Mouse (Mus musculus): ENCODE results near the gene Rgl3. TPM values are rescaled to one million over a fixed set of nuclear protein-coding genes. Genes with fewer than 3 reads are reported as not detected.
A peak's percentile ranks its signal among the peaks of the same experiment; 100 is the strongest.

The Rgl3 gene
- polyA plus RNA-seq, 1 experiment from 2014 or later = 20.8 TPM

DNA sequence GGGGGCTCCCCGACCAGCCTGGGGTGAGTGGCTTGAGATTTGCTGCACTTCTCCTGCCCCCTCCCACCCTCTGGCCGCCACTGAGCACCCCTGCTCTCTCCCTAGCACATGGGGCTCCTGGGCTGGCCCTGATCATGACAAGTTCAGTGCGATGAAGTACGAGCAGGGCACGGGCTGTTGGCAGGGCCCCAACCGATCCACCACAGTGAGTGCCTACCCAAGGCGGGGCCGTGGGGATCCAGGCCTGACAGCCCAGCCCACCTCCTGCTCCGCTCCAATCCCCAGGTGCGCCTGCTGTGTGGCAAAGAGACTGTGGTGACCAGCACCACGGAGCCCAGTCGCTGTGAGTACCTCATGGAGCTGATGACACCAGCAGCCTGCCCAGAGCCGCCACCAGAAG is 23.5 kb upstream of the Rgl3 start:
- H3K36me3 ChIP-seq (ENCODE audit: control insufficient read depth, insufficient read depth, low read length) = peaks cover 69% of the 10 kb centered on the region
- WGBS = 99% methylated on average over 13 of the region's 13 CpGs
- ATAC-seq (ENCODE audit: low FRiP score, low TSS enrichment) = no peak

DNA sequence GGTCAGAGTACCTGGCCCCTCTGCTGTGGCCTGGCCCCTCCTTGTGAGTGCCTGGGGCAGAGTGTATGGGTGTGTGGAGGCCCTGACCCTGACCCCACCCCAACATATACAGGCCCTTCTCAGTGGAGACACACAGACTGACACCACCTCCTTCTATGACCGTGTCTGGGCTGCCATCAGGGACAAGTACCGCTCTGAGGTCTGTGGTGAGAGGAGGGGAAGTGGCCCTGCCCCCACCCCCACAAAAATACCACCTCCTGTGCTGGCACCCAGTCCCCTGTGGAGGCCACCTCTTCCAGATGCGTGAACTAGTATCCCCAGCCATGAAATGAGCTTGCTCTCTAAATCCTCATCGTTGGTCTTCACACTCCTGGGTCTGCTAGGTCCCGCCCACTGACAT is 21.8 kb upstream of the Rgl3 start:
- Histone ChIP-seq H3K4me1 (ENCODE audit: control insufficient read depth, insufficient read depth, low read length) (no peaks in the 10 kb centered on the region), H3K27ac (ENCODE audit: low read depth, low read length) (no peak overlapping the region), H3K9ac (ENCODE audit: low read depth, low read length) (no peak overlapping the region), H3K4me2 (replicated peaks; ENCODE audit: low read depth, low read length) (no peak overlapping the region), H3K4me3 (ENCODE audit: low read length) (no peak overlapping the region), H3K9me3 (ENCODE audit: control insufficient read depth, low read length) (no peaks in the 10 kb centered on the region), H3K27me3 (ENCODE audit: control insufficient read depth, insufficient read depth, low read length) (no peaks in the 10 kb centered on the region), H3K36me3 (ENCODE audit: control insufficient read depth, insufficient read depth, low read length) (peaks cover 85% of the 10 kb centered on the region)
- 86% methylated on average over 5 of the region's 5 CpGs for WGBS
- no peak for ATAC-seq (ENCODE audit: low FRiP score, low TSS enrichment)

More for the DNA sequence above, 23.5 kb upstream of the Rgl3 start:
- H3K27me3 ChIP-seq (ENCODE audit: control insufficient read depth, insufficient read depth, low read length) = no peaks in the 10 kb centered on the region
- no peak overlapping the region for H3K9ac ChIP-seq (ENCODE audit: low read depth, low read length)
- H3K4me1 ChIP-seq (ENCODE audit: control insufficient read depth, insufficient read depth, low read length) = no peaks in the 10 kb centered on the region
- no peak overlapping the region for H3K27ac ChIP-seq (ENCODE audit: low read depth, low read length)
- no peak overlapping the region for H3K4me2 ChIP-seq (replicated peaks; ENCODE audit: low read depth, low read length)
- no peak overlapping the region for H3K4me3 ChIP-seq (ENCODE audit: low read length)
- no peaks in the 10 kb centered on the region for H3K9me3 ChIP-seq (ENCODE audit: control insufficient read depth, low read length)

DNA sequence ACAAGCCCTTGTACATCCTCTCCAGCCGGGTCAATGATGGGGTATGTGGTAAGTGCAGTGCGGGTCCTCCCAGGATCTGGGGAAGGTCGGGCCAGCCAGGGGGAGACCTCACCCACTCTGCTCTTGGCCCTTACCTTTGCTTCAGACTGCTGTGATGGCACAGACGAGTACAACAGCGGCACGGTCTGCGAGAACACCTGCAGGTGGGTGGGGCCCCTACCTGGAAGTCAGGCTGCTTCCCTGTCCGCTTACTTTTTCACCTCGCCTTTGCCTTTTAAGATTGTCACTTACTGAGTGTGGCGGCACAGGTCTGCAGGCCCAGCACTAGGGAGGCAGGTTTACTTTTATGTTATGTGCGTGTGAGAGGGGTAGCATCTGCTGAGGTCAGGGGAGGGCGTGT is 15.3 kb upstream of the Rgl3 start:
- no peak overlapping the region for H3K4me3 ChIP-seq (ENCODE audit: low read length)
- no peak overlapping the region for H3K9ac ChIP-seq (ENCODE audit: low read depth, low read length)
- H3K27ac ChIP-seq (ENCODE audit: low read depth, low read length) = no peak overlapping the region
- peaks cover 18% of the 10 kb centered on the region for H3K4me1 ChIP-seq (ENCODE audit: control insufficient read depth, insufficient read depth, low read length)
- 97% methylated on average over 12 of the region's 12 CpGs for WGBS
- H3K36me3 ChIP-seq (ENCODE audit: control insufficient read depth, insufficient read depth, low read length) = peaks cover 54% of the 10 kb centered on the region
- ATAC-seq (ENCODE audit: low FRiP score, low TSS enrichment) = no peak
- H3K4me2 ChIP-seq (replicated peaks; ENCODE audit: low read depth, low read length) = no peak overlapping the region
- no peaks in the 10 kb centered on the region for H3K27me3 ChIP-seq (ENCODE audit: control insufficient read depth, insufficient read depth, low read length)
- H3K9me3 ChIP-seq (ENCODE audit: control insufficient read depth, low read length) = no peaks in the 10 kb centered on the region

DNA sequence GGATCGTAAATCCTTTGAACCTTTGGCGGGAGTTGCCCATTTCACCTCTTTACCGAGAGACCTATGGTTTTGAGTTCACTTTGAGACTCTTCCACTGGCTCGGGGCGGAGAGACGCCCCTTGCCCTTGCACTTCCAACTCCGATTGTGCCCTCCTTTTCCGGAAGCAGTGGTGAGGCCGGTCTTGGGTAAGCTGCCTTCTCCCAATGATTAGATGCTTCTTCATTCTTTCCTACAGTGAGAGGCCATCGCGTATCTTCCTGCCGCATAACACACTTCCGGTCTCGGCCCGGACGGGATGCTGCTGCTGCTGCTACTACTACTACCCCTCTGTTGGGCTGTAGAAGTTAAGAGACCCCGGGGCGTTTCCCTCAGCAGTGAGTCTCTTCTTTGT is 13.9 kb upstream of the Rgl3 start:
- Histone ChIP-seq H3K4me2 (replicated peaks; ENCODE audit: low read depth, low read length) (peak overlapping the region; percentile 62), H3K4me1 (ENCODE audit: control insufficient read depth, insufficient read depth, low read length) (peaks cover 18% of the 10 kb centered on the region), H3K27me3 (ENCODE audit: control insufficient read depth, insufficient read depth, low read length) (no peaks in the 10 kb centered on the region), H3K36me3 (ENCODE audit: control insufficient read depth, insufficient read depth, low read length) (peaks cover 40% of the 10 kb centered on the region), H3K4me3 (ENCODE audit: low read length) (peak overlapping the region; percentile 74), H3K27ac (ENCODE audit: low read depth, low read length) (peak overlapping the region; percentile 59; the same call in 1 of the 2 replicates), H3K9ac (ENCODE audit: low read depth, low read length) (peak overlapping the region; percentile 68), H3K9me3 (ENCODE audit: control insufficient read depth, low read length) (no peaks in the 10 kb centered on the region)
- under 1% methylated on average over 18 of the region's 18 CpGs for WGBS
- ATAC-seq (ENCODE audit: low FRiP score, low TSS enrichment) = peak; percentile 1; the same call in 1 of the 2 replicates

DNA sequence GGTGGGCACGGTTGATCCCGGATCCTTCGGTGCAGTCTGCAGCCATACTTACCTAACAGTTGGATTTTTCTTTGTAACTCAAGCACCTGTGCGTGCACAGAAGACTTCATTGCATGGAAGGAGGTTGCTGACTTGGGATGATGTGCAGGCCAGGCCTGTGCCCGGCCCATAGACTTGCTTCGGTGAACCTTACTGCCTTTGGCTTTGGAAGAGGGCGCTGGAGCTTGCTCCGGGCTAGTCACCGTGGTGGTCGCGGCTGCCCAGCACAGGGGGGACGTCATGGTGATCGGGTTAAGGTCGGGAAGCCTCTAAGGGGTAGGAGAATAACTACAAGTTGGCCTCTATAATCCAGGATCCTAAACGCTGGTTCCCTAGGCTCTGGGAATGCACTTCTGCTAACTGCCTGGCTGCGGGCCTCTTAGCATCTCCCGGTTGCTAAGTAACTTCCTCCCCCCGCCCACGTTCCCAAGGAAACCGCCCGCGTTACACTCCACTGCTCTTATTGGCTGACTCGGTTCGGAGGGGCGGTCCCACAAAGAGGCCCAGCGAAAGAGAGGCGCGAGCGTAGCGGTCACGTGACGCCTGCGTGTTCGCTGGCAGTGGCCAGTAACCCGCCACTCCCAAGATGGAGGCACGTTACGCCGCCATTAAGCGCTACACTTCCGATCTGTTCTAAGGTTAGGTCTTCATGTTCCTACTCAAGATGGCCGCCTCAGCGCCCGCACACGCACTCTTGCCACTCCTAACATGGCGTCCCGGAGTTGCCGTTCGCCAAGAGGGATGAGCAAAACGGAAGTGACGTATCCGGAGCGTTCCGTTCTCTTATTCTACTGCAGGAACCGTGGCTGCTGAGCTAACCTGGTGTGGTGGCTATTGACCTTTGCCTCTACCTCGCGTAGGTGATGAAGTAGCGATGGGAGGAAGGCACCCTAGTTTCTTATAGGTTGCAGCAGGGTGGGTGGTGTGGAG is 13.2 kb upstream of the Rgl3 start, which contains the start of the genes Ccdc151 and Prkcsh:
TSS of gene Ccdc151 (minus strand) at position 441 of the 969 bp plus-strand sequence.
TSS of gene Prkcsh (plus strand) at position 613 of the 969 bp plus-strand sequence.
- WGBS = 6% methylated on average over 57 of the region's 57 CpGs
- Histone ChIP-seq H3K36me3 (ENCODE audit: control insufficient read depth, insufficient read depth, low read length) (peaks cover 34% of the 10 kb centered on the region), H3K9ac (ENCODE audit: low read depth, low read length) (peak within 1 kb of the TSS; percentile 68), H3K27ac (ENCODE audit: low read depth, low read length) (peak within 1 kb of the TSS; percentile 59; the same call in 1 of the 2 replicates), H3K4me1 (ENCODE audit: control insufficient read depth, insufficient read depth, low read length) (peaks cover 18% of the 10 kb centered on the region), H3K27me3 (ENCODE audit: control insufficient read depth, insufficient read depth, low read length) (0 out of 2 replicates have a peak, but pooled peaks cover 2% of the 10 kb centered on the region), H3K4me2 (replicated peaks; ENCODE audit: low read depth, low read length) (peak within 1 kb of the TSS; percentile 62), H3K4me3 (ENCODE audit: low read length) (peak within 1 kb of the TSS; percentile 74), H3K9me3 (ENCODE audit: control insufficient read depth, low read length) (no peaks in the 10 kb centered on the region)
- peak; percentile 99 for ATAC-seq (ENCODE audit: low FRiP score, low TSS enrichment)

DNA sequence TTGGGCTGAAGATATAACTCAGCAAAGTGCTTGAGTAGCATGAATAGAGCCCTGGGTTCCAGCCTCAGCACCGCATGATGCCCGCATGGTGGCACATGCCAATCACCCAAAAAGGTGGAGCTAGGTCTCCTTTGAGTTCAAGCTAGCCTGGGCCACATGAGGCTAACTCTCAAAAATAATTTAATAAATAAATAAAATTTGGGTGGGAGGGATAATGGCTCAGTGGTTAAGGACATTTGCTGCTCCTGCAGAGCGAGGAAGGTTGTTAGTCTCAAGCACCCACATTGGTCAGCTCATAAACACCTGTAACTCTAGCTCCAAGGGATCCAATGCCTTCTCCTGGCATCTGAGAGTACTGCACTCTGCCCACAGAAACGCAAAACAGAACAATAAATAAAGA is 12.4 kb upstream of the Rgl3 start:
- 85% methylated on average over 4 of the region's 4 CpGs for WGBS
- H3K9ac ChIP-seq (ENCODE audit: low read depth, low read length) = no peak overlapping the region
- H3K27ac ChIP-seq (ENCODE audit: low read depth, low read length) = no peak overlapping the region
- H3K36me3 ChIP-seq (ENCODE audit: control insufficient read depth, insufficient read depth, low read length) = peaks cover 26% of the 10 kb centered on the region
- H3K9me3 ChIP-seq (ENCODE audit: control insufficient read depth, low read length) = no peaks in the 10 kb centered on the region
- ATAC-seq (ENCODE audit: low FRiP score, low TSS enrichment) = no peak
- H3K4me1 ChIP-seq (ENCODE audit: control insufficient read depth, insufficient read depth, low read length) = peaks cover 18% of the 10 kb centered on the region
- no peak overlapping the region for H3K4me3 ChIP-seq (ENCODE audit: low read length)
- H3K4me2 ChIP-seq (replicated peaks; ENCODE audit: low read depth, low read length) = no peak overlapping the region
- H3K27me3 ChIP-seq (ENCODE audit: control insufficient read depth, insufficient read depth, low read length) = 0 out of 2 replicates have a peak, but pooled peaks cover 2% of the 10 kb centered on the region

DNA sequence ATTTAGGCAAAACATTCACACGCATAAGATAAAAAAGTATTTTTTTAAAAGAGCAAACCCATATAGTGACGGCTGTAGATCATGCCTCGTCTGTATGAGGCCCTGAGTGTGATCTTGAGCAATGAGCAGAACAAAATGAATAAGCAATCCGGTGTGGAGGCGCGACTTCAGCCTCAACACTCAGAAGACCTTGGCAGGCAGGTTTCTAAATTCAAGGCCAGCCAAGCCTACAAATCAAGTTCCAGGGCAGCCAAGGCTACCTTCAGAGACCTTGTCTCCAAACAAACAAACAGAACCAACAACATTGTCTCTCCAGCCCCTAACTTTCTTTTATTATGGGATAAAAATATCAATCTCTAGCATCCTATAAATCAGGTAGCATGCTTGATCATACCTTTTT is 11.1 kb upstream of the Rgl3 start:
- Histone ChIP-seq H3K36me3 (ENCODE audit: control insufficient read depth, insufficient read depth, low read length) (peaks cover 12% of the 10 kb centered on the region; the same call in 1 of the 2 replicates), H3K9ac (ENCODE audit: low read depth, low read length) (no peak overlapping the region), H3K27ac (ENCODE audit: low read depth, low read length) (no peak overlapping the region), H3K9me3 (ENCODE audit: control insufficient read depth, low read length) (no peaks in the 10 kb centered on the region), H3K4me2 (replicated peaks; ENCODE audit: low read depth, low read length) (no peak overlapping the region), H3K4me3 (ENCODE audit: low read length) (no peak overlapping the region), H3K4me1 (ENCODE audit: control insufficient read depth, insufficient read depth, low read length) (peaks cover 18% of the 10 kb centered on the region), H3K27me3 (ENCODE audit: control insufficient read depth, insufficient read depth, low read length) (0 out of 2 replicates have a peak, but pooled peaks cover 2% of the 10 kb centered on the region)
- 92% methylated on average over 6 of the region's 6 CpGs for WGBS
- ATAC-seq (ENCODE audit: low FRiP score, low TSS enrichment) = no peak

DNA sequence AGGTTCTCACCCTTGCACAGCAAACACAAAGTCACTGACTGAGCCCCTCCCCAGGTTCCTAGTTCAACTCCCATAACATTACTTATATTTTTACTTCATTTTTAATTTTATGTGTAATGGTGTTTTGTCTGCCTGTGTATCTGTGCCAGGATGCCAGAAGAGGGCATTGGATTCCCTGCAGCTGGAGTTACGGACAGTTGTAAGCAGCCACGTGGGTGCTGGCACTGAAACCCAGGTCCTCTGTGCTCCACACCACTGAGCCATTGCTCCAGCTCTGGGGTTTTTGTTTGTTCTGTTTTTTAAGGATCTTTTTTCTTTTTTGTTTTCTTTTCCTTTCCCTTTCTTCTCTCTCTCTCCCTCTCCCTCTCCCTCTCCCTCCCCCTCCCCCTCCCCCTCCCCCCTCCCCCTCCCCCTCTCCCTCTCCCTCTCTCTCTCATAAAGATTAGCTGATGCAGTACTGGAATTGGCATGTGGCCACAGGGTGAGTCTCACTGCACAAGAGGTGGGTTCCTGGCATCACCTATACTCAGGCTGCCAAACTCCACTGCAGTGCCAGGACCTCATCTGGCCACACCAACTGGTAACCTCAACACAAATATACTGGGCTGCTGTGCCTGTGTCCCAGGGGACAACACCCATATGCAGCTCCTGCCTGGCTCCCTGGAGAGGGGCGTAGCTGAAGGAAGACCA is 7.1 kb upstream of the Rgl3 start:
- peaks cover 12% of the 10 kb centered on the region for H3K27me3 ChIP-seq (ENCODE audit: control insufficient read depth, insufficient read depth, low read length)
- no peak overlapping the region for H3K4me3 ChIP-seq (ENCODE audit: low read length)
- H3K4me2 ChIP-seq (replicated peaks; ENCODE audit: low read depth, low read length) = no peak overlapping the region
- no peak overlapping the region for H3K27ac ChIP-seq (ENCODE audit: low read depth, low read length)
- no peak overlapping the region for H3K9ac ChIP-seq (ENCODE audit: low read depth, low read length)
- 79% methylated on average over 3 of the region's 3 CpGs for WGBS
- H3K36me3 ChIP-seq (ENCODE audit: control insufficient read depth, insufficient read depth, low read length) = no peaks in the 10 kb centered on the region
- H3K4me1 ChIP-seq (ENCODE audit: control insufficient read depth, insufficient read depth, low read length) = no peaks in the 10 kb centered on the region
- ATAC-seq (ENCODE audit: low FRiP score, low TSS enrichment) = no peak
- no peaks in the 10 kb centered on the region for H3K9me3 ChIP-seq (ENCODE audit: control insufficient read depth, low read length)
